Mouse (Mus musculus) cerebellum, adult 2 months (tissue): ENCODE measurements at regions not wholly inside any gene's neighbourhood (a gene's known extent, or its start where the extent isn't known, plus 50 kb on each side); places are given as distances from the start of the nearest gene placed in this dataset.
"Not testable (repeated sequence)": the region's sequence is repeated elsewhere in the genome, so short reads cannot be mapped to it uniquely, and the experiment has no call there.

ENCODE experiments used
- CTCF ChIP-seq: fragments of 200-500 bp; IDR thresholded peaks from 2 replicates; pipeline ENCODE4 v1.5.1; 2011; ENCODE audit warnings: low read depth, mild to moderate bottlenecking, control low read depth, low read length, moderate library complexity, borderline replicate concordance; ENCODE audit not compliant: insufficient read depth
- POLR2A ChIP-seq: fragments of 200-500 bp; IDR thresholded peaks from 2 replicates; pipeline ENCODE4 v1.6.1; 2011; ENCODE audit warnings: low read length, control low read depth, borderline replicate concordance; ENCODE audit not compliant: insufficient read depth

DNA sequence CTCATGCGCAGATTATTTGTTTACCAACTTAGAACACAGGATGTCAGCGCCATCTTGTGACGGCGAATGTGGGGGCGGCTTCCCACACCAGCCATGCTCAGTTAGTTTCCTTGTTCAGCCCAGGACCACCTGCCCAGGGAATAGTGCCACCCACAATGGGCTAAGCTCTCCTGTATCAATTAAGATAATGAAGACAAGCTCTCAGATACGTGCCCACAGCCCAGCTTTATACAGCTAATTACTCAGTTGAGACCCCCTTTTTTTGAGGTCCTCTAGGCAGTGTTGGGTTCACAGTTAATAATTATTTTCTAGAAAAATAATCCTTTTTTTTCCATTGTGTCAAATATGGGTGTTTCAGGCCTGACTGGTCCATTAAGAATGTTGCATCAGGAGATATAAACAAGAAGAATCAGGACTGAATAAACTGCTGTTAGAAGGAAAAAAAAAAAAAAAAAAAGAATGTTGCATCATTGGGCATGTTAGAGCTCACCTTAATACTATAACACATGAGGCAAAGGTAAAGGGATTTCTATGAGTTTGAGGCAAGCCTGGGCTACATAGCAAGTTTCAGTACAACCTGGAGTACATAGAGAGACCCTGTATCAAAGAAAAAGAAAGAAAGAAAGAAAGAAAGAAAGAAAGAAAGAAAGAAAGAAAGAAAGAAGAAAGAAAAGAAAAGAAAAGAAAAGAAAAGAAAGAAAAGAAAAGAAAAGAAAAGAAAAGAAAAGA, 207.5 kb downstream of the Samd9l start:
- TF ChIP-seq CTCF, POLR2A: not testable (repeated sequence)
